ENCODE assay signal across 28 mouse cellular contexts in genomic region chr13:7790069-7790468, GRCm38 (mm10).
A peak's percentile ranks its signal among the peaks of the same experiment; 100 is the strongest.
DNase-seq lines count a peak whose midpoint lies in the region; ATAC-seq and TF ChIP-seq lines count a peak whose summit lies in the region.
"Had no signal": no experiment of that assay in that cellular context is flagged by ENCODE, and none has a peak within 500 bp of the region (broad histone marks: within the 10 kb centered on the region; RNA-seq: fewer than 3 reads in every experiment).

No protein-coding gene starts in this region.

- no peaks in the 10 kb centered on the region for H3K4me1 ChIP-seq in kidney, adult 2 months (ENCODE audit: control insufficient read depth, insufficient read depth, low read length)
- H3K4me1 ChIP-seq in kidney, embryonic 16.5 days (ENCODE audit: insufficient read depth, low read length) = 0 out of 2 replicates have a peak, but pooled peaks cover 2% of the 10 kb centered on the region
- H3K4me1 ChIP-seq: embryonic facial prominence, embryonic 10.5 days; embryonic facial prominence, embryonic 13.5 days; forebrain, embryonic 12.5 days; forebrain, embryonic 15.5 days; heart, embryonic 10.5 days; heart, embryonic 13.5 days had no signal

- no peaks in the 10 kb centered on the region for H3K36me3 ChIP-seq in kidney, adult 2 months (ENCODE audit: control insufficient read depth, insufficient read depth, low read length)
- no peaks in the 10 kb centered on the region for H3K36me3 ChIP-seq in kidney, embryonic 16.5 days (ENCODE audit: insufficient read depth, low read length)
- H3K36me3 ChIP-seq: embryonic facial prominence, embryonic 10.5 days; embryonic facial prominence, embryonic 13.5 days; forebrain, embryonic 12.5 days; forebrain, embryonic 15.5 days; heart, embryonic 10.5 days; heart, embryonic 13.5 days had no signal

- no peak overlapping the region for H3K27ac ChIP-seq in kidney, adult 2 months (ENCODE audit: insufficient read depth, low read depth, low read length)
- H3K27ac ChIP-seq in kidney, embryonic 16.5 days (ENCODE audit: low read length) = no peak overlapping the region
- H3K27ac ChIP-seq: embryonic facial prominence, embryonic 10.5 days; embryonic facial prominence, embryonic 13.5 days; forebrain, embryonic 12.5 days; forebrain, embryonic 15.5 days; heart, adult 2 months; heart, embryonic 10.5 days; heart, embryonic 13.5 days; hindbrain, embryonic 14.5 days; hindbrain, postnatal 0 days had no signal

- H3K4me2 ChIP-seq in kidney, embryonic 16.5 days (replicated peaks; ENCODE audit: low read depth, low read length) = no peak overlapping the region
- H3K4me2 ChIP-seq: embryonic facial prominence, embryonic 13.5 days; forebrain, embryonic 12.5 days; forebrain, embryonic 15.5 days; heart, embryonic 13.5 days; hindbrain, embryonic 14.5 days had no signal

- ATAC-seq in kidney, embryonic 16.5 days (ENCODE audit: low FRiP score, low TSS enrichment) = peak; percentile 85
- ATAC-seq: forebrain, embryonic 15.5 days; hindbrain, postnatal 0 days; Patski had no signal

- H3K9ac ChIP-seq in kidney, embryonic 16.5 days (replicated peaks; ENCODE audit: low read length) = no peak overlapping the region
- H3K9ac ChIP-seq: embryonic facial prominence, embryonic 13.5 days; forebrain, embryonic 12.5 days; forebrain, embryonic 15.5 days; heart, embryonic 13.5 days; hindbrain, embryonic 14.5 days had no signal

- no peak for TF ChIP-seq POLR2A in kidney, adult 2 months (IDR thresholded peaks at IDR 0.05; ENCODE audit: low read depth, low read length)

- TF ChIP-seq CTCF in kidney, adult 2 months (conservative IDR thresholded peaks at IDR 0.05; ENCODE audit: insufficient read depth, insufficient read length, low read depth, low read length) = no peak

- no peaks in the 10 kb centered on the region for H3K9me3 ChIP-seq in kidney, embryonic 16.5 days (ENCODE audit: low read length)
- H3K9me3 ChIP-seq: embryonic facial prominence, embryonic 10.5 days; embryonic facial prominence, embryonic 13.5 days; forebrain, embryonic 12.5 days; forebrain, embryonic 15.5 days; heart, embryonic 10.5 days; heart, embryonic 13.5 days had no signal

- peak; percentile 1 for DNase-seq in kidney, adult 2 months
- DNase-seq in kidney, postnatal 25 days = no peak
- DNase-seq in kidney, adult 8-10 months = no peak
- DNase-seq in ZHBTc4 (ENCODE audit: low read depth, low spot score) = peak; percentile 4
- no peak for DNase-seq in cerebellum, adult 11-12 months
- DNase-seq: adrenal gland, adult 2 months; adrenal gland, postnatal 14 days; cerebellum, adult 11 months; cerebellum, adult 8-10 months; cerebellum, postnatal 10 days; cerebellum, postnatal 36 days; embryo, embryonic 11 days; gastrocnemius, postnatal 10 days; gastrocnemius, postnatal 36 days; heart, adult 2 months; heart, postnatal 14 days; heart, postnatal 4 days had no signal

- no peak overlapping the region for H3K4me3 ChIP-seq in kidney, adult 2 months (ENCODE audit: insufficient read depth, low read depth, low read length)
- no peak overlapping the region for H3K4me3 ChIP-seq in kidney, embryonic 16.5 days (ENCODE audit: low read length)
- H3K4me3 ChIP-seq: embryonic facial prominence, embryonic 10.5 days; embryonic facial prominence, embryonic 13.5 days; erythroblast, embryonic 14.5 days; forebrain, embryonic 12.5 days; forebrain, embryonic 15.5 days; heart, adult 2 months; heart, embryonic 10.5 days; heart, embryonic 13.5 days had no signal

- no peaks in the 10 kb centered on the region for H3K27me3 ChIP-seq in kidney, adult 2 months (replicated peaks; ENCODE audit: control insufficient read depth, insufficient read depth, low read length)
- H3K27me3 ChIP-seq in kidney, embryonic 16.5 days (ENCODE audit: insufficient read depth, low read length) = no peaks in the 10 kb centered on the region
- H3K27me3 ChIP-seq: embryonic facial prominence, embryonic 13.5 days; forebrain, embryonic 12.5 days; forebrain, embryonic 15.5 days; heart, embryonic 13.5 days; Patski had no signal

- 37% methylated on average over 2 of the region's 2 CpGs for WGBS in kidney, adult 2 months
- WGBS in kidney, embryonic 16.5 days = 72% methylated on average over 2 of the region's 2 CpGs

Comparison
In these comparisons a context has a peak if more than half of its experiments do, and no peak if none do; other contexts are left out.
1. DNase-seq: peak in kidney, adult 2 months (single experiment) and ZHBTc4 (single experiment); none in kidney, postnatal 25 days (0 of 2), kidney, adult 8-10 months (0 of 2) and cerebellum, adult 11-12 months (single experiment).